Mouse (Mus musculus) lung, embryonic 16.5 days (tissue): ENCODE measurements around the gene Zfp668. TPM values are rescaled to one million over a fixed set of nuclear protein-coding genes. Genes with fewer than 3 reads are reported as not detected.

Source experiments
- ATAC-seq: fragments of 200-750 bp; cut with Nextera tagmentation; 2 replicates; pipeline ENCODE4 v1.8.0; 2017; ENCODE audit warnings: low read depth, mild to moderate bottlenecking, moderate library complexity
- H3K27ac ChIP-seq: fragments of 300-500 bp; sonication (generic); 2 replicates; pipeline ENCODE4 v1.5.1; 2014; ENCODE audit warnings: mild to moderate bottlenecking, control low read depth, low read length
- H3K27me3 ChIP-seq: fragments of 300-500 bp; sonication (generic); 2 replicates; pipeline ENCODE4 v1.6.1; 2014; ENCODE audit warnings: low read depth, low read length, mixed read lengths; ENCODE audit not compliant: control insufficient read depth, insufficient read depth
- H3K36me3 ChIP-seq: fragments of 300-500 bp; sonication (generic); 2 replicates; pipeline ENCODE4 v1.6.1; 2014; ENCODE audit warnings: low read length; ENCODE audit not compliant: control insufficient read depth, insufficient read depth
- H3K4me1 ChIP-seq: fragments of 300-500 bp; sonication (generic); replicated peaks from 2 replicates; pipeline ENCODE4 v1.6.1; 2014; ENCODE audit warnings: low read length, mixed read lengths; ENCODE audit not compliant: control insufficient read depth, insufficient read depth
- H3K4me2 ChIP-seq: fragments of 300-500 bp; sonication (generic); 2 replicates; pipeline ENCODE4 v1.6.1; 2014; ENCODE audit warnings: low read depth, low read length, control low read depth
- H3K4me3 ChIP-seq: fragments of 300-500 bp; sonication (generic); 2 replicates; pipeline ENCODE4 v1.5.1; 2014; ENCODE audit warnings: mild to moderate bottlenecking, low read length, control low read depth
- H3K9ac ChIP-seq: fragments of 300-500 bp; sonication (generic); 2 replicates; pipeline ENCODE4 v1.6.1; 2014; ENCODE audit warnings: low read length, control low read depth
- H3K9me3 ChIP-seq: fragments of 300-500 bp; sonication (generic); 2 replicates; pipeline ENCODE4 v1.6.1; 2016; ENCODE audit warnings: low read length; ENCODE audit not compliant: control insufficient read depth
- WGBS: fragments of 180-500 bp; shearing (Covaris S2); extraction: QIAGEN DNeasy Blood & Tissue Kit; methylation state at CpG from one replicate; pipeline ENCODE4 v1.1.7; 2014; 5-methylcytosine and 5-hydroxymethylcytosine counted together
- polyA plus RNA-seq: library from polyadenylated mRNA; unstranded; fragments of >200 nt; fragmentation: Nextera tagmentation; extraction: Ambion mirVana; gene quantifications from 2 replicates; pipeline ENCODE4 v1.2.1, GENCODE M21; 2015

The Zfp668 gene
- polyA plus RNA-seq, 1 experiment from 2014 or later = 17.5 TPM

- Histone ChIP-seq H3K4me1 (peaks cover 3% of the 10 kb centered on the region; the same call in 1 of the 2 replicates), H3K4me3 (no peak overlapping the region), H3K36me3 (no peaks in the 10 kb centered on the region), H3K27ac (no peak overlapping the region), H3K27me3 (no peaks in the 10 kb centered on the region), H3K9ac (no peak overlapping the region), H3K9me3 (no peaks in the 10 kb centered on the region), H3K4me2 (no peak overlapping the region)
- WGBS = 71% methylated on average over 7 of the region's 7 CpGs
- ATAC-seq = no peak
Observed at GRCm38 (mm10) chr7:127817053-127817452, 59.6 kb downstream of the Zfp668 start.

GRCm38 (mm10) chr7:127815954-127816821 is 60.4 kb downstream of the Zfp668 start:
- no peaks in the 10 kb centered on the region for H3K27me3 ChIP-seq
- no peak overlapping the region for H3K4me3 ChIP-seq
- no peaks in the 10 kb centered on the region for H3K9me3 ChIP-seq
- no peaks in the 10 kb centered on the region for H3K36me3 ChIP-seq
- H3K4me1 ChIP-seq = peaks cover 3% of the 10 kb centered on the region; the same call in 1 of the 2 replicates
- H3K4me2 ChIP-seq = no peak overlapping the region
- H3K27ac ChIP-seq = peak overlapping the region; percentile 17; the same call in 1 of the 2 replicates
- no peak overlapping the region; the same call in 1 of the 2 replicates for H3K9ac ChIP-seq
- peak; percentile 54 for ATAC-seq
- WGBS = 53% methylated on average over 15 of the region's 15 CpGs

- 77% methylated on average over 15 of the region's 15 CpGs for WGBS
- no peaks in the 10 kb centered on the region for H3K27me3 ChIP-seq
- no peaks in the 10 kb centered on the region for H3K36me3 ChIP-seq
- H3K4me3 ChIP-seq = no peak overlapping the region
- ATAC-seq = no peak
- peaks cover 3% of the 10 kb centered on the region; the same call in 1 of the 2 replicates for H3K4me1 ChIP-seq
- no peaks in the 10 kb centered on the region for H3K9me3 ChIP-seq
- no peak overlapping the region for H3K9ac ChIP-seq
- no peak overlapping the region for H3K4me2 ChIP-seq
- no peak overlapping the region for H3K27ac ChIP-seq
Observed at GRCm38 (mm10) chr7:127815116-127815665, 61.4 kb downstream of the Zfp668 start.

DNA sequence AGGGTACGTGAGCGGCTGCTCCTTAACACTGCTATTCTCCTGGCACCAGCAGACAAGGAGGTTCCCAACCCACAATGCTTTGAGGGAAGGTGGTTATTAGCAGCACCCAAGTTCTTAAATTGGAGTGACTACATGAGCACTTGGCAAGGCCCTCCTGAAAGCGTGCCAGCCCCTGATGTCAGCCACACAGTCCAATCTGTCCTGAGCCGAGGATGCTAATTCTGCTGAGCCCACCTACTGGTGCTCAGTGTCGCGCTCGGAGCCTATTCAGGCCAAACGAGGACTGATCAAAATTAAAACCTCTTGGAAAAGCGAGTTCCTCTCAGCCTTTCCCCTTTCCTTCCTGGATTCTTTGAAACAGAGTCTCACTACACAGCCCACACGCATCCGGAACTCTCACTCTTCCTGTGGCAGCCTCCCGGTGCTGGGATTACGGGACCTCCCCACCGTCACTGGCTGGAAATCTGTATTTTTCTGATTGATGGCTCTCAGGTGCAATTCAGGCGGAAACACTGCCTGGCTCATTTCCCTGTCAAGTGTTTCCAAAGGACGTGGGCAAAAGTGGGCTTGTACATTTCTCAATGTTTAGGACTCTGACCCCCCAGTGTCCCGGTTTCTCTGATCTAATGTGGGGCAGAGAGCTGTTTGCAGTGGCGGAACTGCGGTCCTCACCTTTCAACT is 62.2 kb downstream of the Zfp668 start:
- peak; percentile 68; the same call in 1 of the 2 replicates for ATAC-seq
- WGBS = 62% methylated on average over 19 of the region's 19 CpGs

DNA sequence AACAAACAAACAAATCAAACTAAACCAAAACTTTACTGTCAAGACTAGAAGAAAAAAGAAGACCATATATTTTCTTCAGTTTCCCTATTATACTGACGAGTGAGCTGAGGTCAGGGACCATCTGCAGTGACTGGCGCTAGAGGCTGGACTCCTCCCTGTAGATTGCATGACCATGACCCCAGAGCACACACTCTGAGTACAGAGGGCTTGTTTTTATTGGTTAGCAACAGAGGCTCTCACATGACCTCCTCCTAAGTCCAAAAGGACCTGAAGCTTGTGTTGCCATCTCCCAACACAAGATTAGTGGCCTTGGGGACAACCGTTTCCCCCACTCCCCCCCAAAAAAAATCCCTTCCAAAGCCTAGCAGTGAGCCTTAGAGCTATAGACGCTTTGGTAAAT is 62.8 kb downstream of the Zfp668 start:
- H3K36me3 ChIP-seq = no peaks in the 10 kb centered on the region
- no peak overlapping the region for H3K4me3 ChIP-seq
- H3K27me3 ChIP-seq = no peaks in the 10 kb centered on the region
- no peak overlapping the region for H3K9ac ChIP-seq
- peak overlapping the region; percentile 1; the same call in 1 of the 2 replicates for H3K27ac ChIP-seq
- no peak for ATAC-seq
- peaks cover 3% of the 10 kb centered on the region; the same call in 1 of the 2 replicates for H3K4me1 ChIP-seq
- no peaks in the 10 kb centered on the region for H3K9me3 ChIP-seq
- 59% methylated on average over 4 of the region's 4 CpGs for WGBS
- H3K4me2 ChIP-seq = no peak overlapping the region

More for the DNA sequence above, 62.2 kb downstream of the Zfp668 start:
- Histone ChIP-seq H3K4me3 (no peak overlapping the region), H3K27ac (peak overlapping the region; percentile 1; the same call in 1 of the 2 replicates), H3K4me1 (peaks cover 3% of the 10 kb centered on the region; the same call in 1 of the 2 replicates), H3K36me3 (no peaks in the 10 kb centered on the region), H3K4me2 (no peak overlapping the region), H3K27me3 (no peaks in the 10 kb centered on the region), H3K9me3 (no peaks in the 10 kb centered on the region), H3K9ac (no peak overlapping the region)

Other genes with a start within 250 kb of the Zfp668 start
- gene Bcl7c, start 167.9 kb downstream of the Zfp668 start, polyA plus RNA-seq = 40.5 and 46.1 TPM in 2 replicates
- 11.4 and 11.8 TPM in 2 replicates for gene Ctf1, start 164.1 kb downstream of the Zfp668 start, polyA plus RNA-seq
- 0.23 and 0.24 TPM in 2 replicates for gene Ctf2, start 144.7 kb downstream of the Zfp668 start, polyA plus RNA-seq
- gene Fbxl19, start 132.3 kb downstream of the Zfp668 start, polyA plus RNA-seq = 3.1 and 3.8 TPM in 2 replicates
- 29.1 and 32.7 TPM in 2 replicates for gene Orai3, start 107.0 kb downstream of the Zfp668 start, polyA plus RNA-seq
- gene Setd1a, start 100.2 kb downstream of the Zfp668 start, polyA plus RNA-seq = 13.8 and 18.1 TPM in 2 replicates
- gene Gm49388, start 91.2 kb downstream of the Zfp668 start, polyA plus RNA-seq = not detected in 2 replicates
- gene Hsd3b7, start 76.2 kb downstream of the Zfp668 start, polyA plus RNA-seq = 27.5 and 32.1 TPM in 2 replicates
- 44.5 and 45.1 TPM in 2 replicates for gene Stx4a, start 52.5 kb downstream of the Zfp668 start, polyA plus RNA-seq
- 1.1 and 1.3 TPM in 2 replicates for gene Stx1b, start 52.3 kb downstream of the Zfp668 start, polyA plus RNA-seq
- 11.2 and 11.3 TPM in 2 replicates for gene Zfp646, start 607 bp downstream of the Zfp668 start, polyA plus RNA-seq
- 1.1 and 2.0 TPM in 2 replicates for gene Prss53, start 14.1 kb upstream of the Zfp668 start, polyA plus RNA-seq
- not detected in 2 replicates for gene Gm21974, start 18.6 kb upstream of the Zfp668 start, polyA plus RNA-seq
- gene Vkorc1, start 18.8 kb upstream of the Zfp668 start, polyA plus RNA-seq = 159 and 162 TPM in 2 replicates
- 129 and 133 TPM in 2 replicates for gene Bckdk, start 27.3 kb upstream of the Zfp668 start, polyA plus RNA-seq
- gene Kat8, start 35.7 kb upstream of the Zfp668 start, polyA plus RNA-seq = 37.2 and 38.9 TPM in 2 replicates
- 101 and 108 TPM in 2 replicates for gene Prss8, start 53.3 kb upstream of the Zfp668 start, polyA plus RNA-seq
- 12.3 and 12.4 TPM in 2 replicates for gene Prss36, start 69.9 kb upstream of the Zfp668 start, polyA plus RNA-seq
- 299 and 328 TPM in 2 replicates for gene Fus, start 90.6 kb upstream of the Zfp668 start, polyA plus RNA-seq
- gene Pycard, start 117.0 kb upstream of the Zfp668 start, polyA plus RNA-seq = 37.6 and 51.2 TPM in 2 replicates
- 0.28 and 0.63 TPM in 2 replicates for gene Trim72, start 127.1 kb upstream of the Zfp668 start, polyA plus RNA-seq
- 1.3 and 1.6 TPM in 2 replicates for gene Itgam, start 185.8 kb upstream of the Zfp668 start, polyA plus RNA-seq
- not detected in 2 replicates for gene Gm49368, start 185.9 kb upstream of the Zfp668 start, polyA plus RNA-seq